Mouse (Mus musculus): ENCODE data around the gene Marveld2. TPM values are rescaled to one million over a fixed set of nuclear protein-coding genes. Genes with fewer than 3 reads are reported as not detected.

Gene Marveld2
- total and polyA plus RNA-seq, 2 experiments from 2014 or later = 1.7 to 2.2 TPM

GRCm38 (mm10) chr13:100582144-100582543 is 34.6 kb downstream of the Marveld2 start:
- DNase-seq (ENCODE audit: low spot score) (peak; percentile 18), ATAC-seq (ENCODE audit: insufficient read depth, low read depth) (no peak; the same call in 1 of the 2 replicates)
- no peaks in the 10 kb centered on the region for H3K36me3 ChIP-seq (replicated peaks; ENCODE audit: control insufficient read depth, insufficient read depth, low read length)
- H3K4me2 ChIP-seq (ENCODE audit: low read depth, low read length) = no peak overlapping the region
- H3K4me3 ChIP-seq (ENCODE audit: low read depth, low read length) = no peak overlapping the region
- H3K9ac ChIP-seq (replicated peaks; ENCODE audit: low read depth, low read length) = no peak overlapping the region
- no peaks in the 10 kb centered on the region for H3K9me3 ChIP-seq (replicated peaks; ENCODE audit: control insufficient read depth, low read length)
- no peaks in the 10 kb centered on the region for H3K4me1 ChIP-seq (ENCODE audit: control insufficient read depth, insufficient read depth)
- TF ChIP-seq CTCF (IDR thresholded peaks at IDR 0.05; ENCODE audit: low read depth) = no peak
- no peak for TF ChIP-seq EP300 (IDR thresholded peaks at IDR 0.05; ENCODE audit: low read depth)
- 13% methylated on average over 4 of the region's 6 CpGs for WGBS
- H3K27me3 ChIP-seq (ENCODE audit: control insufficient read depth, insufficient read depth, low read length) = no peaks in the 10 kb centered on the region
- H3K27ac ChIP-seq (ENCODE audit: low read depth) = peak overlapping the region; percentile 74

GRCm38 (mm10) chr13:100581701-100582100 is 35.1 kb downstream of the Marveld2 start:
- ATAC-seq (ENCODE audit: insufficient read depth, low read depth) (peak; percentile 89), DNase-seq (ENCODE audit: low spot score) (peak; percentile 82)
- Histone ChIP-seq H3K27ac (ENCODE audit: low read depth) (peak overlapping the region; percentile 74), H3K4me3 (ENCODE audit: low read depth, low read length) (no peak overlapping the region), H3K9ac (replicated peaks; ENCODE audit: low read depth, low read length) (no peak overlapping the region), H3K9me3 (replicated peaks; ENCODE audit: control insufficient read depth, low read length) (no peaks in the 10 kb centered on the region), H3K27me3 (ENCODE audit: control insufficient read depth, insufficient read depth, low read length) (no peaks in the 10 kb centered on the region), H3K4me2 (ENCODE audit: low read depth, low read length) (no peak overlapping the region), H3K36me3 (replicated peaks; ENCODE audit: control insufficient read depth, insufficient read depth, low read length) (no peaks in the 10 kb centered on the region), H3K4me1 (ENCODE audit: control insufficient read depth, insufficient read depth) (no peaks in the 10 kb centered on the region)
- 17% methylated on average over 3 of the region's 3 CpGs for WGBS
- TF ChIP-seq EP300 (IDR thresholded peaks at IDR 0.05; ENCODE audit: low read depth) (no peak), CTCF (IDR thresholded peaks at IDR 0.05; ENCODE audit: low read depth) (no peak)

GRCm38 (mm10) chr13:100579951-100580350 is 36.8 kb downstream of the Marveld2 start:
- Histone ChIP-seq H3K4me1 (ENCODE audit: control insufficient read depth, insufficient read depth) (no peaks in the 10 kb centered on the region), H3K27ac (ENCODE audit: low read depth) (no peak overlapping the region), H3K4me2 (ENCODE audit: low read depth, low read length) (no peak overlapping the region), H3K9me3 (replicated peaks; ENCODE audit: control insufficient read depth, low read length) (no peaks in the 10 kb centered on the region), H3K27me3 (ENCODE audit: control insufficient read depth, insufficient read depth, low read length) (no peaks in the 10 kb centered on the region), H3K4me3 (ENCODE audit: low read depth, low read length) (no peak overlapping the region), H3K9ac (replicated peaks; ENCODE audit: low read depth, low read length) (no peak overlapping the region), H3K36me3 (replicated peaks; ENCODE audit: control insufficient read depth, insufficient read depth, low read length) (no peaks in the 10 kb centered on the region)
- TF ChIP-seq CTCF (IDR thresholded peaks at IDR 0.05; ENCODE audit: low read depth) (no peak), EP300 (IDR thresholded peaks at IDR 0.05; ENCODE audit: low read depth) (no peak)
- DNase-seq (ENCODE audit: low spot score) (no peak), ATAC-seq (ENCODE audit: insufficient read depth, low read depth) (no peak)

- no peaks in the 10 kb centered on the region for H3K9me3 ChIP-seq (replicated peaks; ENCODE audit: control insufficient read depth, low read length)
- ATAC-seq (ENCODE audit: insufficient read depth, low read depth) (no peak), DNase-seq (ENCODE audit: low spot score) (no peak)
- no peak overlapping the region for H3K9ac ChIP-seq (replicated peaks; ENCODE audit: low read depth, low read length)
- no peaks in the 10 kb centered on the region for H3K4me1 ChIP-seq (ENCODE audit: control insufficient read depth, insufficient read depth)
- no peaks in the 10 kb centered on the region for H3K27me3 ChIP-seq (ENCODE audit: control insufficient read depth, insufficient read depth, low read length)
- H3K36me3 ChIP-seq (replicated peaks; ENCODE audit: control insufficient read depth, insufficient read depth, low read length) = no peaks in the 10 kb centered on the region
- no peak overlapping the region for H3K27ac ChIP-seq (ENCODE audit: low read depth)
- 62% methylated on average over 3 of the region's 3 CpGs for WGBS
- H3K4me2 ChIP-seq (ENCODE audit: low read depth, low read length) = no peak overlapping the region
- no peak overlapping the region for H3K4me3 ChIP-seq (ENCODE audit: low read depth, low read length)
- TF ChIP-seq CTCF (IDR thresholded peaks at IDR 0.05; ENCODE audit: low read depth) = no peak
- no peak for TF ChIP-seq EP300 (IDR thresholded peaks at IDR 0.05; ENCODE audit: low read depth)
These were observed 37.6 kb downstream of the Marveld2 start for GRCm38 (mm10) chr13:100579220-100579619.

- no peak; the same call in 1 of the 2 replicates for ATAC-seq (ENCODE audit: insufficient read depth, low read depth)
- TF ChIP-seq CTCF (IDR thresholded peaks at IDR 0.05; ENCODE audit: low read depth) (no peak), EP300 (IDR thresholded peaks at IDR 0.05; ENCODE audit: low read depth) (no peak)
These were observed 40.8 kb downstream of the Marveld2 start for GRCm38 (mm10) chr13:100575950-100576349.

GRCm38 (mm10) chr13:100570713-100571112 is 46.1 kb downstream of the Marveld2 start:
- ATAC-seq (ENCODE audit: insufficient read depth, low read depth) = no peak
- Histone ChIP-seq H3K9ac (replicated peaks; ENCODE audit: low read depth, low read length) (no peak overlapping the region), H3K4me1 (ENCODE audit: control insufficient read depth, insufficient read depth) (no peaks in the 10 kb centered on the region), H3K27me3 (ENCODE audit: control insufficient read depth, insufficient read depth, low read length) (no peaks in the 10 kb centered on the region), H3K9me3 (replicated peaks; ENCODE audit: control insufficient read depth, low read length) (no peaks in the 10 kb centered on the region), H3K36me3 (replicated peaks; ENCODE audit: control insufficient read depth, insufficient read depth, low read length) (no peaks in the 10 kb centered on the region), H3K4me2 (ENCODE audit: low read depth, low read length) (no peak overlapping the region), H3K27ac (ENCODE audit: low read depth) (no peak overlapping the region), H3K4me3 (ENCODE audit: low read depth, low read length) (no peak overlapping the region)
- 32% methylated on average over 2 of the region's 2 CpGs for WGBS
- TF ChIP-seq EP300 (IDR thresholded peaks at IDR 0.05; ENCODE audit: low read depth) = no peak
- no peak for TF ChIP-seq CTCF (IDR thresholded peaks at IDR 0.05; ENCODE audit: low read depth)
- no peak for DNase-seq (ENCODE audit: low spot score)

More at GRCm38 (mm10) chr13:100575950-100576349, 40.8 kb downstream of the Marveld2 start:
- no peak overlapping the region for H3K9ac ChIP-seq (replicated peaks; ENCODE audit: low read depth, low read length)
- 0 out of 2 replicates have a peak overlapping the region, but pooled peaks have one; percentile 12 for H3K27ac ChIP-seq (ENCODE audit: low read depth)
- no peaks in the 10 kb centered on the region for H3K9me3 ChIP-seq (replicated peaks; ENCODE audit: control insufficient read depth, low read length)
- H3K4me2 ChIP-seq (ENCODE audit: low read depth, low read length) = no peak overlapping the region
- no peak for DNase-seq (ENCODE audit: low spot score)
- H3K27me3 ChIP-seq (ENCODE audit: control insufficient read depth, insufficient read depth, low read length) = no peaks in the 10 kb centered on the region
- no peaks in the 10 kb centered on the region for H3K4me1 ChIP-seq (ENCODE audit: control insufficient read depth, insufficient read depth)
- H3K36me3 ChIP-seq (replicated peaks; ENCODE audit: control insufficient read depth, insufficient read depth, low read length) = no peaks in the 10 kb centered on the region
- 31% methylated on average over 2 of the region's 2 CpGs for WGBS
- H3K4me3 ChIP-seq (ENCODE audit: low read depth, low read length) = no peak overlapping the region
